Mouse (Mus musculus): ENCODE results near the gene Pnpla1. TPM values are rescaled to one million over a fixed set of nuclear protein-coding genes. Genes with fewer than 3 reads are reported as not detected.
"Not testable (repeated sequence)": the region's sequence is repeated elsewhere in the genome, so short reads cannot be mapped to it uniquely, and the experiment has no call there.

Gene Pnpla1
- polyA plus RNA-seq, 1 experiment from 2014 or later: 0.98 TPM

- Histone ChIP-seq H3K27me3 (no peaks in the 10 kb centered on the region), H3K9ac (no peak overlapping the region), H3K4me3 (no peak overlapping the region), H3K36me3 (peaks cover 100% of the 10 kb centered on the region), H3K4me2 (no peak overlapping the region), H3K9me3 (no peaks in the 10 kb centered on the region), H3K4me1 (no peaks in the 10 kb centered on the region), H3K27ac (no peak overlapping the region)
- 79% methylated on average over 6 of the region's 6 CpGs for WGBS
- ATAC-seq (ENCODE audit: insufficient number of reproducible peaks, insufficient read depth, low FRiP score, low TSS enrichment, low read depth): no peak
These were observed 33.3 kb upstream of the Pnpla1 start for GRCm38 (mm10) chr17:28824896-28825295.

- no peak overlapping the region for H3K4me2 ChIP-seq
- no peaks in the 10 kb centered on the region for H3K27me3 ChIP-seq
- no peak overlapping the region for H3K9ac ChIP-seq
- no peaks in the 10 kb centered on the region for H3K9me3 ChIP-seq
- H3K27ac ChIP-seq: no peak overlapping the region
- ATAC-seq (ENCODE audit: insufficient number of reproducible peaks, insufficient read depth, low FRiP score, low TSS enrichment, low read depth): no peak
- no peak overlapping the region for H3K4me3 ChIP-seq
- H3K36me3 ChIP-seq: peaks cover 100% of the 10 kb centered on the region
- WGBS: 94% methylated on average over 6 of the region's 6 CpGs
- no peaks in the 10 kb centered on the region for H3K4me1 ChIP-seq
These were observed 32.7 kb upstream of the Pnpla1 start for GRCm38 (mm10) chr17:28825359-28826041.

- Histone ChIP-seq H3K27me3 (no peaks in the 10 kb centered on the region), H3K4me1 (no peaks in the 10 kb centered on the region)
- WGBS: 89% methylated on average over 8 of the region's 8 CpGs
These were observed 30.5 kb upstream of the Pnpla1 start for GRCm38 (mm10) chr17:28827665-28828231.

DNA sequence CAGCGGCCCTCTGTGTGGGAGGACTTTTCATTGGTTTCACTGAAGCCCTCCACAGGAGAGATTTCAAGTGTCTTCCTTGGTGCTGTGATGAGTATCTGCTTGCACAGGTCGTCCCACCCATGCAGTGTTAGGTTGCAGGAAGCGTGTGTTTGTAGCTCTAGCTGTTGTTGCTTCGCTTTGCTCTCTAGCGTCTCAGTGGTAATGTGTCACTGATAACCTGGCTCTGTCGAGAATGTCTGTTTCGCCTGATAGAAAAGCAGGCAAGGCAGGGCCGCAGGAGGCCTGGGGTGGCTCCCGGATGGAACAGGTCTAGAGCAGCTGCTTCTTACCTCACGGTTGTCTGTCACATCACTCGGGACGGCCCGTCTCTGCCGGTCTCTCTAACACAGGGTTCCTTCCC is 29.1 kb upstream of the Pnpla1 start:
- no peak for ATAC-seq (ENCODE audit: insufficient number of reproducible peaks, insufficient read depth, low FRiP score, low TSS enrichment, low read depth)
- no peak overlapping the region for H3K9ac ChIP-seq

More at GRCm38 (mm10) chr17:28827665-28828231, 30.5 kb upstream of the Pnpla1 start:
- Histone ChIP-seq H3K27ac (no peak overlapping the region), H3K9ac (no peak overlapping the region), H3K9me3 (no peaks in the 10 kb centered on the region), H3K4me2 (no peak overlapping the region), H3K36me3 (peaks cover 100% of the 10 kb centered on the region), H3K4me3 (no peak overlapping the region)
- ATAC-seq (ENCODE audit: insufficient number of reproducible peaks, insufficient read depth, low FRiP score, low TSS enrichment, low read depth): no peak

GRCm38 (mm10) chr17:28831065-28831464 is 27.1 kb upstream of the Pnpla1 start:
- Histone ChIP-seq H3K4me1 (no peaks in the 10 kb centered on the region), H3K27ac (no peak overlapping the region), H3K4me3 (no peak overlapping the region), H3K9me3 (no peaks in the 10 kb centered on the region), H3K9ac (no peak overlapping the region), H3K4me2 (no peak overlapping the region), H3K27me3 (no peaks in the 10 kb centered on the region), H3K36me3 (peaks cover 99% of the 10 kb centered on the region)
- WGBS: 76% methylated on average over 8 of the region's 8 CpGs
- ATAC-seq (ENCODE audit: insufficient number of reproducible peaks, insufficient read depth, low FRiP score, low TSS enrichment, low read depth): no peak

More for the DNA sequence above, 29.1 kb upstream of the Pnpla1 start:
- H3K4me2 ChIP-seq: no peak overlapping the region
- H3K36me3 ChIP-seq: peaks cover 99% of the 10 kb centered on the region
- WGBS: 86% methylated on average over 14 of the region's 14 CpGs
- H3K27ac ChIP-seq: no peak overlapping the region
- H3K4me1 ChIP-seq: no peaks in the 10 kb centered on the region
- no peaks in the 10 kb centered on the region for H3K9me3 ChIP-seq
- no peaks in the 10 kb centered on the region for H3K27me3 ChIP-seq
- H3K4me3 ChIP-seq: no peak overlapping the region

- ATAC-seq (ENCODE audit: insufficient number of reproducible peaks, insufficient read depth, low FRiP score, low TSS enrichment, low read depth): no peak
- no peak overlapping the region for H3K4me3 ChIP-seq
- H3K36me3 ChIP-seq: peaks cover 99% of the 10 kb centered on the region
- no peaks in the 10 kb centered on the region for H3K27me3 ChIP-seq
- no peak overlapping the region for H3K9ac ChIP-seq
- 82% methylated on average over 9 of the region's 9 CpGs for WGBS
- no peaks in the 10 kb centered on the region for H3K9me3 ChIP-seq
- no peaks in the 10 kb centered on the region for H3K4me1 ChIP-seq
- H3K27ac ChIP-seq: no peak overlapping the region
- H3K4me2 ChIP-seq: no peak overlapping the region
These were observed 26.2 kb upstream of the Pnpla1 start for GRCm38 (mm10) chr17:28832040-28832439.

DNA sequence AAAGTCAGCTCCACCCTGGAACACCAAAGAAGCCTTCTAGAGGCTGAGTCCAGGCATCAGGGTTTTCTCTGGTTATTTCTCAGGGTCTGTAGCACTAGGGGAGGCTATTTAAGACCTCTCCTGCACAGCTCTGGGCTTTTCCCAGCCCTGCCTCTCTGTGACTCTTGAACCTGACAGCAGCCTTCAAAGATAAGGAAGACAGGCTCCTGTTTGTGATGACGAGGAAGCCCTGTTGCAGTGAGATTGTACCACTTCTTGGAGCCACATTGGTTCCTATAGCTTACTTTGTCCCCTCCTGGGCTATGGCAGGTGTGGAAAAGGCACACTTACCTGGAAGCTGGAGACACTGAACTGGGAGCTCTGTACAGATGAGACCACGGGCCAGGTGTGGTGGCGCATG is 25.3 kb upstream of the Pnpla1 start:
- no peak for ATAC-seq (ENCODE audit: insufficient number of reproducible peaks, insufficient read depth, low FRiP score, low TSS enrichment, low read depth)
- Histone ChIP-seq H3K4me2 (no peak overlapping the region), H3K36me3 (peaks cover 99% of the 10 kb centered on the region), H3K27me3 (no peaks in the 10 kb centered on the region), H3K9me3 (no peaks in the 10 kb centered on the region), H3K4me3 (no peak overlapping the region), H3K27ac (no peak overlapping the region; the same call in 1 of the 2 replicates), H3K4me1 (no peaks in the 10 kb centered on the region), H3K9ac (no peak overlapping the region)
- WGBS: 92% methylated on average over 3 of the region's 3 CpGs

- H3K9ac ChIP-seq: no peak overlapping the region
- 82% methylated on average over 10 of the region's 10 CpGs for WGBS
- H3K4me2 ChIP-seq: no peak overlapping the region
These were observed 23.5 kb upstream of the Pnpla1 start for GRCm38 (mm10) chr17:28834676-28835075.

DNA sequence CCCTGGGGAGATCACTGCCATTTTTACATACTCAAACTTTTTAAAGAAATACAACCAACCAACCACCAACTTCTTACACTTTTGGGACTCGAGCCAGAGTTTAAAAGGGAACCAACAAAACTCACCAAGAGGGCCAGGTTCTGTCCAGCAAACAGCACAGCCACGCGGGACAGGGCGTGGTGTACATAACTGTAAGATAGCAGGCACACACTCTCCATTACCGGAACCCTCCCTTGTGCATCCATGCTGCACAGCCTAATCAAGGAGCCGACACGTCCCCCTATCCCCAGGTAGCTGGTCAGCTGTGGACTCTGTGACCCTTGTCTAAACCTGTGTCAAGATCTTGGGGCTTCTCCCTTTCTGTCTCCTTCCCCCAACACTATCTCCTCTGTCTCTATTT is 20.4 kb upstream of the Pnpla1 start:
- Histone ChIP-seq H3K9ac (no peak overlapping the region), H3K4me3 (no peak overlapping the region), H3K27me3 (no peaks in the 10 kb centered on the region), H3K4me2 (no peak overlapping the region), H3K27ac (no peak overlapping the region), H3K9me3 (peaks cover 6% of the 10 kb centered on the region), H3K4me1 (no peaks in the 10 kb centered on the region), H3K36me3 (peaks cover 78% of the 10 kb centered on the region)
- no peak for ATAC-seq (ENCODE audit: insufficient number of reproducible peaks, insufficient read depth, low FRiP score, low TSS enrichment, low read depth)
- 93% methylated on average over 7 of the region's 7 CpGs for WGBS

More at GRCm38 (mm10) chr17:28834676-28835075, 23.5 kb upstream of the Pnpla1 start:
- H3K27me3 ChIP-seq: no peaks in the 10 kb centered on the region
- H3K4me3 ChIP-seq: no peak overlapping the region
- peaks cover 6% of the 10 kb centered on the region for H3K9me3 ChIP-seq
- H3K36me3 ChIP-seq: peaks cover 98% of the 10 kb centered on the region
- H3K4me1 ChIP-seq: no peaks in the 10 kb centered on the region
- no peak for ATAC-seq (ENCODE audit: insufficient number of reproducible peaks, insufficient read depth, low FRiP score, low TSS enrichment, low read depth)
- H3K27ac ChIP-seq: no peak overlapping the region

- H3K9me3 ChIP-seq, H3K4me3 ChIP-seq: not testable (repeated sequence)
- WGBS: 96% methylated on average over 4 of the region's 4 CpGs
These were observed 16.3 kb upstream of the Pnpla1 start for GRCm38 (mm10) chr17:28841947-28842346.

DNA sequence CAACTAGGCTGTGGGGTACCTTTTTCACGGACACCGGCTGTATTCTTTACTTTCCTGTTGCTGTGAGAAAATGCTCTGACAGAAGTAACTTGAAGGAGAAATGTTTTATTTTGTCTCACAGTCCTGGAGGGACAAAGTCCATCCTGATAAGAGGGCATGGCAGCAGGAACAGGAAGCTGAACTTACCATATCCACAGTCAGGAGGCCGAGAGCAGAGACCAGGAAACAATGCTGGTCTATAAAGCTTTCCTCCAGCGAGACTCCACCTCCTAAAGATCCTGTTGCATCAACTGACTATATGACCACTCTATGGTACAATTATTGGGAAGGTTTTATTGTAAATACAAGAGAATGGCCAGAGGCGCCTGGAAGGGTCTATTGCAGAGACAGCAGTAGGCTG is 14.5 kb upstream of the Pnpla1 start:
- 81% methylated on average over 5 of the region's 5 CpGs for WGBS
- Histone ChIP-seq H3K27me3 (no peaks in the 10 kb centered on the region), H3K4me1 (no peaks in the 10 kb centered on the region), H3K4me2 (no peak overlapping the region), H3K4me3 (no peak overlapping the region), H3K36me3 (peaks cover 22% of the 10 kb centered on the region), H3K9ac (no peak overlapping the region), H3K27ac (no peak overlapping the region), H3K9me3 (peaks cover 6% of the 10 kb centered on the region)
- no peak for ATAC-seq (ENCODE audit: insufficient number of reproducible peaks, insufficient read depth, low FRiP score, low TSS enrichment, low read depth)

More at GRCm38 (mm10) chr17:28841947-28842346, 16.3 kb upstream of the Pnpla1 start:
- H3K27me3 ChIP-seq; H3K4me1 ChIP-seq; H3K27ac ChIP-seq; H3K9ac ChIP-seq; ATAC-seq (ENCODE audit: insufficient number of reproducible peaks, insufficient read depth, low FRiP score, low TSS enrichment, low read depth); H3K4me2 ChIP-seq: not testable (repeated sequence)
- H3K36me3 ChIP-seq: peaks cover 38% of the 10 kb centered on the region

DNA sequence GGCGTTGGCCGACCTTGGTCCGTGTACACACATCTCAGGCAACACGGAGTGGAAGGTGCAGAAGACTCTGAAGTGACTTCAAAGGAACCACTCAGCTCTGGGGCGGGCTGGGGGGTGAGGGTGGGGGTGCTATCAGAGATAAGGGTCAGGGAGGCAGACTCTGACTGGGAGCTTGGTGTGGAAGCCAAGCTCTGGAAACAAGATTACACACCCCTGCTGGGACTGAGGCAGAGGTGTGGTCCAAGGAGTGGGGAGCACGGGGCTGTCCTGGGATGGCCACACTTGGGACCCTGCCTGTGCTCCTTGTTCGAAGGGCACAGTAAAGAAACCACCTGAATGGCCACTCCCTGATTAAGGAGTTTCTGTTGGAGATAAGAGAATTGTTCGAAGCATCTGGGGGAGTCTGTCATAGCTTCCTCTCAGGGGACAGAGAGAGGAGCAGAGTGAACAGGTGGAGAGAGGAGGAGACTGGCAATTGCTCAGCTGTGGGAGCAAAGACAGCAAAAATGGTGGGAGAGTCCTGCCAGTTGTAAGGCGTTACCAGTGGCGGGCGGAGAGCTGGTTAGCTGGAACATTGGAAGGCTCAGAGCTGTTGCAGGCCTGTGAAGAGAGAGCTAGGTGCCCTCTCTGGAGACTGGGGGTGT is 11.1 kb upstream of the Pnpla1 start:
- Histone ChIP-seq H3K27ac (no peak overlapping the region), H3K9ac (no peak overlapping the region), H3K4me1 (no peaks in the 10 kb centered on the region), H3K36me3 (no peaks in the 10 kb centered on the region), H3K27me3 (no peaks in the 10 kb centered on the region), H3K4me3 (no peak overlapping the region), H3K4me2 (no peak overlapping the region), H3K9me3 (no peaks in the 10 kb centered on the region)
- no peak for ATAC-seq (ENCODE audit: insufficient number of reproducible peaks, insufficient read depth, low FRiP score, low TSS enrichment, low read depth)
- WGBS: 64% methylated on average over 11 of the region's 11 CpGs

All from embryonic facial prominence, embryonic 13.5 days (tissue).